Mouse (Mus musculus) midbrain, embryonic 11.5 days (tissue): ENCODE data around the gene Glod5. TPM values are rescaled to one million over a fixed set of nuclear protein-coding genes. Genes with fewer than 3 reads are reported as not detected.
"Not testable (repeated sequence)": the region's sequence is repeated elsewhere in the genome, so short reads cannot be mapped to it uniquely, and the experiment has no call there.

Experiments used
- ATAC-seq: fragments of 200-750 bp; cut with Nextera tagmentation; 2 replicates; pipeline ENCODE4 v1.8.0; 2017; ENCODE audit warnings: moderate TSS enrichment, moderate library complexity; ENCODE audit not compliant: low FRiP score
- DNase-seq: peaks from one replicate; pipeline ENCODE4 v3.0.0; 2015; ENCODE audit warnings: low spot score; ENCODE audit errors: missing footprints
- H3K27ac ChIP-seq: fragments of 300-500 bp; sonication (generic); 2 replicates; pipeline ENCODE4 v1.5.1; 2014; ENCODE audit warnings: low read depth, low read length
- H3K27me3 ChIP-seq: fragments of 300-500 bp; sonication (generic); 2 replicates; pipeline ENCODE4 v1.6.1; 2014; ENCODE audit warnings: mild to moderate bottlenecking, low read length, moderate library complexity, mixed read lengths; ENCODE audit not compliant: control insufficient read depth, insufficient read depth
- H3K36me3 ChIP-seq: fragments of 300-500 bp; sonication (generic); 2 replicates; pipeline ENCODE4 v1.6.1; 2014; ENCODE audit warnings: mild to moderate bottlenecking, low read length, moderate library complexity, mixed read lengths; ENCODE audit not compliant: control insufficient read depth, insufficient read depth
- H3K4me1 ChIP-seq: fragments of 300-500 bp; sonication (generic); 2 replicates; pipeline ENCODE4 v1.6.1; 2014; ENCODE audit warnings: low read length; ENCODE audit not compliant: control insufficient read depth, insufficient read depth
- H3K4me2 ChIP-seq: fragments of 300-500 bp; sonication (generic); 2 replicates; pipeline ENCODE4 v1.6.1; 2014; ENCODE audit warnings: mild to moderate bottlenecking, moderate library complexity
- H3K4me3 ChIP-seq: fragments of 300-500 bp; sonication (generic); 2 replicates; pipeline ENCODE4 v1.5.1; 2014; ENCODE audit warnings: low read depth, low read length
- H3K9ac ChIP-seq: fragments of 300-500 bp; sonication (generic); 2 replicates; pipeline ENCODE4 v1.6.1; 2014; ENCODE audit warnings: low read length
- H3K9me3 ChIP-seq: fragments of 300-500 bp; sonication (generic); 2 replicates; pipeline ENCODE4 v1.6.1; 2016; ENCODE audit warnings: low read length; ENCODE audit not compliant: control insufficient read depth
- WGBS: fragments of 180-500 bp; shearing (Covaris S2); extraction: QIAGEN DNeasy Blood & Tissue Kit; methylation state at CpG from one replicate; pipeline ENCODE4 v1.1.7; 2014; 5-methylcytosine and 5-hydroxymethylcytosine counted together
- polyA plus RNA-seq: library from polyadenylated mRNA; unstranded; fragments of >200 nt; fragmentation: Nextera tagmentation; extraction: Ambion mirVana; gene quantifications from 2 replicates; pipeline ENCODE4 v1.2.1, GENCODE M21; 2014

Glod5 gene
- polyA plus RNA-seq: not detected in 2 replicates

- Histone ChIP-seq H3K36me3 (no peaks in the 10 kb centered on the region), H3K27ac (no peak within 1 kb of the TSS), H3K4me1 (no peaks in the 10 kb centered on the region), H3K4me2 (no peak within 1 kb of the TSS), H3K27me3 (no peaks in the 10 kb centered on the region), H3K4me3 (no peak within 1 kb of the TSS), H3K9ac (no peak within 1 kb of the TSS), H3K9me3 (no peaks in the 10 kb centered on the region)
- 79% methylated on average over 2 of the region's 2 CpGs for WGBS
- ATAC-seq (no peak), DNase-seq (no peak)
These were observed at the start of gene Glod5 for GRCm38 (mm10) chrX:8018286-8018685. Glod5 (minus strand) TSS chrX:8018492.

- ATAC-seq, H3K9ac ChIP-seq, H3K4me1 ChIP-seq, H3K27ac ChIP-seq, H3K4me3 ChIP-seq, H3K4me2 ChIP-seq, H3K36me3 ChIP-seq, H3K9me3 ChIP-seq, DNase-seq, H3K27me3 ChIP-seq: not testable (repeated sequence)
- WGBS: 91% methylated on average over 8 of the region's 8 CpGs
These were observed 32.9 kb upstream of the Glod5 start for GRCm38 (mm10) chrX:8051044-8051781.

GRCm38 (mm10) chrX:8033009-8033408 lies 14.7 kb upstream of the Glod5 start:
- Histone ChIP-seq H3K4me3 (no peak overlapping the region), H3K4me1 (no peaks in the 10 kb centered on the region), H3K27ac (no peak overlapping the region), H3K27me3 (no peaks in the 10 kb centered on the region), H3K9ac (no peak overlapping the region), H3K4me2 (no peak overlapping the region), H3K9me3 (no peaks in the 10 kb centered on the region), H3K36me3 (no peaks in the 10 kb centered on the region)
- ATAC-seq (no peak), DNase-seq (no peak)
- 75% methylated on average over 1 of the region's 1 CpGs for WGBS

DNA sequence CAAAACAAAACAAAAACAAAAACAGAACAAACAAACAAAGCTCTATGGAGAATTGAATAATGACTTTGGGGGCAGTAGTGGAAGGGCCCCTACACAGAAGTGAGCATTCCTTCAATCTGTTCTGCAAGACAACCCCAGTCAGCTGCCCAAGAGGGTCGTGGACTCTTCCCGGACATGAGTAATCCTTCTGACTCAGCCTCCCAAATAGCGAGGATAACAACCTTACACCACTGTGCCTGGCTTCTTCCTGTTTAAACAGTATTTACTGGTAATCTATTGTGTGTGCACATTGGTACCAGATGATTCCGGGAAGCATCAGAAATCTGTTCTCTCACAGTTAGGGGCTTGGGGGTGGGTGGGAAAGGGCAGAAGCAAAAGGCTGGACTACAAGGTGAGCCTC lies 8.5 kb upstream of the Glod5 start:
- Histone ChIP-seq H3K9ac (no peak overlapping the region), H3K4me2 (no peak overlapping the region), H3K36me3 (no peaks in the 10 kb centered on the region), H3K27ac (no peak overlapping the region), H3K4me3 (no peak overlapping the region), H3K9me3 (no peaks in the 10 kb centered on the region), H3K4me1 (no peaks in the 10 kb centered on the region), H3K27me3 (no peaks in the 10 kb centered on the region)
- 61% methylated on average over 4 of the region's 4 CpGs for WGBS
- DNase-seq (no peak), ATAC-seq (no peak)

DNA sequence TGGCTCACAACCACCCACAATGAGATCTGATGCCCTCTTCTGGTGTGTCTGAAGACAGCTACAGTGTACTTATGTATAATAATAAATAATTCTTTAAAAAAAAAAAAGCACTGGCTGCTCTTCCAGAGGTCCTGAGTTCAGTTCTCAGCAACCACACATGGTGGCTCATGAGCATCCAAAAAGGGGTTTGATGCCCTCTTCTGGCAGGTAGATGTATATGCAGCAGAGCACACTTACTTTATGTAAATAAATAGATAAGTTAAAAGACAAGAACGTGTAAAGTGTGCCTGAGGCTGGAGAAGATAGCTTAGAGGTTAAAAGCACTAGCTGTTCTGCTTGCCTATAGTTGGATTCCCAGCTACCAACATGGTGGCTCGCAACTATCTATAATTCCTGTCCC lies 6.5 kb upstream of the Glod5 start:
- Histone ChIP-seq H3K27ac (no peak overlapping the region), H3K4me2 (no peak overlapping the region), H3K27me3 (no peaks in the 10 kb centered on the region), H3K4me3 (no peak overlapping the region), H3K36me3 (no peaks in the 10 kb centered on the region), H3K4me1 (no peaks in the 10 kb centered on the region), H3K9ac (no peak overlapping the region), H3K9me3 (no peaks in the 10 kb centered on the region)
- DNase-seq (no peak), ATAC-seq (no peak)
- WGBS: 73% methylated on average over 2 of the region's 2 CpGs

DNA sequence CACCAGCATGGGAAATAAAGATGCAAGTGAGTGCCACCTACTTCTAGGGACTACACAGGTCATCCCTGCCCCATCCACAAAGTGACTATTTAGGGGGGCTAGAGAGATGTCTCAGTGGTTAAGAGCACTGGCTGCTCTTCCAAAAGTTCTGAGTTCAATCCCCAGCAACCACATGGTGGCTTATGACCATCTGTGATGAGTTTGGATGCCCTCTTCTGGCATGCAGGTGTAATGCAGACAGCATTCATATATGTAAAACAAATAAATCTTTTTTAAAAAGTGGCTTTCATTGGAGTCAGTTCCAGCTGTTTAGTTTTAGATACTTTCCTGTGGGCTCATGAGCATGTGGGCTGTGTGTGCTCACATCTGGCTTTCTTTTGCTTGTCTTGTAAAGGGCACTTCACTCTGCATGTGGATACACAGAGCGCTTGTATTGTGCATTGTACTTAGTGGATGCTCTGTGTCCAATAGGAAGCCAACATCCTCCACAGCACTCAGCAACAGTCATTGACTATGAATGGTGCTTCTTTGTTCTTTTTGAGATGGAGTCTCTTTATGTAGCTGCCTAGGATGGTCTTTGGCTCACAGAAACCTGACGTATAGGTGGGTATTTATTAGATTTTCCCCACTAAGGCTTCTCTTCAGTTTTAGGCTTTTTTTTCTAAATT lies 2.0 kb upstream of the Glod5 start:
- no peak for DNase-seq
- no peak overlapping the region for H3K4me3 ChIP-seq
- WGBS: 68% methylated on average over 2 of the region's 2 CpGs
- no peak overlapping the region for H3K9ac ChIP-seq
- no peak overlapping the region for H3K27ac ChIP-seq
- no peaks in the 10 kb centered on the region for H3K27me3 ChIP-seq
- no peaks in the 10 kb centered on the region for H3K9me3 ChIP-seq
- H3K4me2 ChIP-seq: no peak overlapping the region
- H3K4me1 ChIP-seq: no peaks in the 10 kb centered on the region
- H3K36me3 ChIP-seq: no peaks in the 10 kb centered on the region
- ATAC-seq: peak; percentile 48; the same call in 1 of the 2 replicates

DNA sequence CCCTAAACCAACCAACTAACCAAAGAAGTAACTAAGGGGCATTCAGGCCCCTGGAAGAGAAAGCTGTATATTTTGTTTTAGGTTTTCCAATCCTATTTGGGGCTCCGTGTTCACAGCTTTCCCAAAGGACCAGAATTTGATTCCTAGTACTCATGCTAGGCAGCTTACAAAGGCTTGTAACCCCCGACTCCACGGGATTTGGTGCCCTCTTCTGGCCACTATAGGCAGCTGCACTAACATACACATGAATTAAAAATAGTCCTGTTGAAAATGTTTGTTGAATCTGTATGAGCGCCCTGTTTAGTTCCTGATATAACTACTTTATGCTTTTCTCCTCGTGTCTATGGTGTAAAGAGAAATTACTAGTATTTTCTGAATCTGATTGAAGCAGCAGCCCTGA lies 1.1 kb downstream of the Glod5 start:
- DNase-seq (peak; percentile 89), ATAC-seq (no peak)
- Histone ChIP-seq H3K4me1 (no peaks in the 10 kb centered on the region), H3K27ac (no peak overlapping the region), H3K4me3 (no peak overlapping the region), H3K27me3 (no peaks in the 10 kb centered on the region), H3K4me2 (no peak overlapping the region), H3K36me3 (no peaks in the 10 kb centered on the region), H3K9me3 (no peaks in the 10 kb centered on the region), H3K9ac (no peak overlapping the region)
- WGBS: 13% methylated on average over 5 of the region's 5 CpGs

GRCm38 (mm10) chrX:8015675-8016074 lies 2.6 kb downstream of the Glod5 start:
- H3K27ac ChIP-seq, H3K36me3 ChIP-seq, H3K27me3 ChIP-seq, H3K9ac ChIP-seq, ATAC-seq, H3K4me2 ChIP-seq, H3K9me3 ChIP-seq, DNase-seq, H3K4me3 ChIP-seq, H3K4me1 ChIP-seq: not testable (repeated sequence)
- 23% methylated on average over 7 of the region's 7 CpGs for WGBS

DNA sequence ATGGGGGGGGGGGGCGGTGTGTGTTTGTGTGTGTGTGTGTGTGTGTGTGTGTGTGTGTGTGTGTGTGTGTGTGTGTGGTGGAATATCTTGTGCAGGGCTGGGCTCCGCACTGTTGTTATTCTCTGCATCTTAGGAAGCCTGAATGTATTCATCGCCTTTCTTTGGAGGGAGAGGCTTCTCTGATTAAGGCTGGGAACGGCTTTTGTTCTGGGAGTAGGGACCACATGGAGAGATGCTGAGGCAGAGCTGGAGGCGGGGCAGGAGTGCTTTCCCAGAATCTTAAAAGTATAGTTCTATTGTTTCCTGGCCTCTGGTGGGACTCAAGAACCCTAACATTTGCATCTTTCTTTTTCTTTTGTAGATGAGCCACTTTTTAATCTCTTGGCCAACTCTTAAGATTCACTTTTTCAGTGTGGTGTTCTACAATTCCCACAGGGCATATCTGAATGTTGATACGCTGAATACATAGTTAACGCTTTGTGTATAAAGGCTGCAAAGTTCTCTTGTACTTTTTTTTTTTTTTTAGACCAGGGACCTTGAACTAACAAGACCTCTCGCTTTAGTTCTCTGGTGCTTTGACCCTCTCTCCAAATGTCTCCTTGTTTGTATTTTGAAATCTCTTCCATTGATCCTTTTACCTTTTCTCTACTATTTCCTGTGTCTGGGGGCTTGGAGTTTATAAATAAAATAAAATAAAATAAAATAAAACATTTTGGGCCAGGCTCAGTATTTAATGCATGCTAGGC lies 4.5 kb downstream of the Glod5 start:
- no peak overlapping the region for H3K9ac ChIP-seq
- H3K4me2 ChIP-seq: no peak overlapping the region
- H3K27ac ChIP-seq: peak overlapping the region; percentile 35
- peak; percentile 85 for DNase-seq
- ATAC-seq: peak; percentile 84
- 23% methylated on average over 7 of the region's 8 CpGs for WGBS
- no peaks in the 10 kb centered on the region for H3K9me3 ChIP-seq
- no peaks in the 10 kb centered on the region for H3K27me3 ChIP-seq
- no peak overlapping the region for H3K4me3 ChIP-seq
- no peaks in the 10 kb centered on the region for H3K36me3 ChIP-seq
- H3K4me1 ChIP-seq: no peaks in the 10 kb centered on the region
